Mouse (Mus musculus) midbrain, postnatal 0 days (tissue): ENCODE results near the gene Cfap97d2. TPM values are rescaled to one million over a fixed set of nuclear protein-coding genes. Genes with fewer than 3 reads are reported as not detected.

ENCODE experiments used
- ATAC-seq: fragments of 200-750 bp; cut with Nextera tagmentation; 2 replicates; pipeline ENCODE4 v1.8.0; 2017; ENCODE audit warnings: moderate number of reproducible peaks, mild to moderate bottlenecking, moderate TSS enrichment, moderate library complexity; ENCODE audit not compliant: low FRiP score
- DNase-seq: peaks from one replicate; pipeline ENCODE4 v3.0.0-alpha.2; 2015; ENCODE audit warnings: low spot score
- H3K27ac ChIP-seq: fragments of 300-500 bp; sonication (generic); 2 replicates; pipeline ENCODE4 v1.5.1; 2014; ENCODE audit warnings: low read depth, mild to moderate bottlenecking, low read length, mixed read lengths
- H3K27me3 ChIP-seq: fragments of 300-500 bp; sonication (generic); 2 replicates; pipeline ENCODE4 v1.6.1; 2014; ENCODE audit warnings: low read length, control low read depth, mixed read lengths; ENCODE audit not compliant: insufficient read depth
- H3K36me3 ChIP-seq: fragments of 300-500 bp; sonication (generic); 2 replicates; pipeline ENCODE4 v1.6.1; 2014; ENCODE audit warnings: low read length, control low read depth, mixed read lengths; ENCODE audit not compliant: insufficient read depth
- H3K4me1 ChIP-seq: fragments of 300-500 bp; sonication (generic); 2 replicates; pipeline ENCODE4 v1.6.1; 2014; ENCODE audit warnings: mild to moderate bottlenecking, control low read depth, antibody characterized with exemption, low read length, mixed read lengths; ENCODE audit not compliant: insufficient read depth
- H3K4me2 ChIP-seq: fragments of 300-500 bp; sonication (generic); 2 replicates; pipeline ENCODE4 v1.6.1; 2014; ENCODE audit warnings: low read depth, mild to moderate bottlenecking, low read length, mixed read lengths; ENCODE audit not compliant: poor library complexity, severe bottlenecking
- H3K4me3 ChIP-seq: fragments of 300-500 bp; sonication (generic); 2 replicates; pipeline ENCODE4 v1.5.1; 2014; ENCODE audit warnings: low read depth, mild to moderate bottlenecking, low read length, moderate library complexity
- H3K9ac ChIP-seq: fragments of 300-500 bp; sonication (generic); replicated peaks from 2 replicates; pipeline ENCODE4 v1.6.1; 2014; ENCODE audit warnings: mild to moderate bottlenecking, low read length, moderate library complexity, mixed read lengths; ENCODE audit not compliant: poor library complexity, severe bottlenecking
- H3K9me3 ChIP-seq: fragments of 300-500 bp; sonication (generic); 2 replicates; pipeline ENCODE4 v1.6.1; 2016; ENCODE audit warnings: low read length, control low read depth
- CTCF ChIP-seq: IDR thresholded peaks from 2 replicates; pipeline ENCODE4 v1.5.1; 2016; ENCODE audit warnings: antibody characterized with exemption, mild to moderate bottlenecking
- WGBS: fragments of 180-500 bp; shearing (Covaris S2); extraction: QIAGEN DNeasy Blood & Tissue Kit; methylation state at CpG from one replicate; pipeline ENCODE4 v1.1.7; 2014; 5-methylcytosine and 5-hydroxymethylcytosine counted together
- polyA plus RNA-seq: library from polyadenylated mRNA; unstranded; fragments of >200 nt; fragmentation: Nextera tagmentation; extraction: Ambion mirVana; gene quantifications from 2 replicates; pipeline ENCODE4 v1.2.1, GENCODE M21; 2015
- total RNA-seq: library from RNA; depleted of rRNA; stranded (reverse); fragments of >200 nt; gene quantifications from 2 replicates; pipeline ENCODE4 v1.2.3, GENCODE M21; 2014

Cfap97d2 gene
- total and polyA plus RNA-seq, 2 experiments from 2014 or later, result 2.8 to 4.9 TPM

GRCm38 (mm10) chr8:13684131-13684530 lies 21.6 kb upstream of the Cfap97d2 start:
- DNase-seq (no peak), ATAC-seq (no peak)
- no peaks in the 10 kb centered on the region for H3K9me3 ChIP-seq
- no peaks in the 10 kb centered on the region for H3K27me3 ChIP-seq
- H3K4me3 ChIP-seq, result no peak overlapping the region
- no peak overlapping the region for H3K27ac ChIP-seq
- WGBS, result 83% methylated on average over 7 of the region's 7 CpGs
- H3K4me1 ChIP-seq, result peaks cover 3% of the 10 kb centered on the region; the same call in 1 of the 2 replicates
- H3K36me3 ChIP-seq, result no peaks in the 10 kb centered on the region
- H3K9ac ChIP-seq, result no peak overlapping the region
- no peak for TF ChIP-seq CTCF
- no peak overlapping the region for H3K4me2 ChIP-seq

- TF ChIP-seq CTCF, result no peak
- no peaks in the 10 kb centered on the region for H3K27me3 ChIP-seq
- peaks cover 3% of the 10 kb centered on the region; the same call in 1 of the 2 replicates for H3K4me1 ChIP-seq
- no peak overlapping the region for H3K4me2 ChIP-seq
- no peak overlapping the region for H3K4me3 ChIP-seq
- no peak overlapping the region for H3K9ac ChIP-seq
- no peaks in the 10 kb centered on the region for H3K9me3 ChIP-seq
- WGBS, result 90% methylated on average over 16 of the region's 16 CpGs
- ATAC-seq (no peak), DNase-seq (no peak)
- no peaks in the 10 kb centered on the region for H3K36me3 ChIP-seq
- H3K27ac ChIP-seq, result no peak overlapping the region
Measured at GRCm38 (mm10) chr8:13685674-13686314, 19.9 kb upstream of the Cfap97d2 start.

- no peaks in the 10 kb centered on the region for H3K27me3 ChIP-seq
- H3K4me1 ChIP-seq, result peaks cover 3% of the 10 kb centered on the region; the same call in 1 of the 2 replicates
- no peaks in the 10 kb centered on the region for H3K9me3 ChIP-seq
- no peak for TF ChIP-seq CTCF
- 78% methylated on average over 7 of the region's 7 CpGs for WGBS
- H3K9ac ChIP-seq, result no peak overlapping the region
- no peak for DNase-seq
- no peak overlapping the region for H3K4me2 ChIP-seq
- no peaks in the 10 kb centered on the region for H3K36me3 ChIP-seq
- H3K4me3 ChIP-seq, result no peak overlapping the region
- H3K27ac ChIP-seq, result no peak overlapping the region
- no peak for ATAC-seq
Measured at GRCm38 (mm10) chr8:13686426-13686825, 19.3 kb upstream of the Cfap97d2 start.

GRCm38 (mm10) chr8:13687101-13687717 lies 18.5 kb upstream of the Cfap97d2 start:
- no peak overlapping the region for H3K27ac ChIP-seq
- H3K27me3 ChIP-seq, result no peaks in the 10 kb centered on the region
- H3K9ac ChIP-seq, result no peak overlapping the region
- H3K4me3 ChIP-seq, result no peak overlapping the region
- WGBS, result 95% methylated on average over 8 of the region's 8 CpGs
- H3K9me3 ChIP-seq, result no peaks in the 10 kb centered on the region
- no peak overlapping the region for H3K4me2 ChIP-seq
- ATAC-seq, result no peak
- peak; percentile 10; the same call in 1 of the 2 replicates for TF ChIP-seq CTCF
- no peaks in the 10 kb centered on the region for H3K36me3 ChIP-seq
- peaks cover 3% of the 10 kb centered on the region; the same call in 1 of the 2 replicates for H3K4me1 ChIP-seq
- no peak for DNase-seq

GRCm38 (mm10) chr8:13687941-13688340 lies 17.7 kb upstream of the Cfap97d2 start:
- H3K4me2 ChIP-seq, result no peak overlapping the region
- no peak overlapping the region for H3K27ac ChIP-seq
- DNase-seq (no peak), ATAC-seq (no peak)
- H3K9me3 ChIP-seq, result no peaks in the 10 kb centered on the region
- TF ChIP-seq CTCF, result peak; percentile 34
- H3K27me3 ChIP-seq, result no peaks in the 10 kb centered on the region
- no peaks in the 10 kb centered on the region for H3K36me3 ChIP-seq
- WGBS, result 75% methylated on average over 4 of the region's 4 CpGs
- H3K4me1 ChIP-seq, result peaks cover 3% of the 10 kb centered on the region; the same call in 1 of the 2 replicates
- H3K4me3 ChIP-seq, result no peak overlapping the region
- no peak overlapping the region for H3K9ac ChIP-seq

GRCm38 (mm10) chr8:13688461-13688860 lies 17.2 kb upstream of the Cfap97d2 start:
- Histone ChIP-seq H3K4me2 (no peak overlapping the region), H3K4me1 (peaks cover 3% of the 10 kb centered on the region; the same call in 1 of the 2 replicates), H3K9ac (no peak overlapping the region), H3K27ac (no peak overlapping the region), H3K36me3 (no peaks in the 10 kb centered on the region), H3K9me3 (no peaks in the 10 kb centered on the region), H3K4me3 (no peak overlapping the region), H3K27me3 (no peaks in the 10 kb centered on the region)
- WGBS, result 59% methylated on average over 6 of the region's 6 CpGs
- ATAC-seq (no peak), DNase-seq (no peak)
- TF ChIP-seq CTCF, result no peak
